Mouse (Mus musculus) neural tube, embryonic 13.5 days (tissue): ENCODE measurements around the gene H2-Q6. TPM values are rescaled to one million over a fixed set of nuclear protein-coding genes. Genes with fewer than 3 reads are reported as not detected.
"Not testable (repeated sequence)": the region's sequence is repeated elsewhere in the genome, so short reads cannot be mapped to it uniquely, and the experiment has no call there.

ENCODE experiments used
- ATAC-seq: fragments of 200-750 bp; cut with Nextera tagmentation; 2 replicates; pipeline ENCODE4 v1.8.0; 2017; ENCODE audit warnings: low read depth, mild to moderate bottlenecking, moderate TSS enrichment, moderate library complexity
- H3K27ac ChIP-seq: fragments of 300-500 bp; sonication (generic); replicated peaks from 2 replicates; pipeline ENCODE4 v1.5.1; 2015; ENCODE audit warnings: moderate library complexity, mild to moderate bottlenecking, inconsistent platforms
- H3K27me3 ChIP-seq: fragments of 300-500 bp; sonication (generic); 2 replicates; pipeline ENCODE4 v1.6.1; 2015; ENCODE audit warnings: mild to moderate bottlenecking, inconsistent platforms
- H3K36me3 ChIP-seq: fragments of 300-500 bp; sonication (generic); 2 replicates; pipeline ENCODE4 v1.6.1; 2015; ENCODE audit warnings: mild to moderate bottlenecking, inconsistent platforms
- H3K4me1 ChIP-seq: fragments of 300-500 bp; sonication (generic); replicated peaks from 2 replicates; pipeline ENCODE4 v1.6.1; 2015; ENCODE audit warnings: inconsistent platforms
- H3K4me2 ChIP-seq: fragments of 300-500 bp; sonication (generic); 2 replicates; pipeline ENCODE4 v1.6.1; 2015; ENCODE audit warnings: inconsistent platforms, mild to moderate bottlenecking, moderate library complexity
- H3K4me3 ChIP-seq: fragments of 300-500 bp; sonication (generic); 2 replicates; pipeline ENCODE4 v1.5.1; 2015; ENCODE audit warnings: mild to moderate bottlenecking, inconsistent platforms
- H3K9ac ChIP-seq: fragments of 300-500 bp; sonication (generic); 2 replicates; pipeline ENCODE4 v1.6.1; 2015; ENCODE audit warnings: moderate library complexity, mild to moderate bottlenecking, inconsistent platforms
- H3K9me3 ChIP-seq: fragments of 300-500 bp; sonication (generic); 2 replicates; pipeline ENCODE4 v1.6.1; 2016; ENCODE audit warnings: inconsistent platforms
- WGBS: fragments of 180-500 bp; shearing (Covaris S2); methylation state at CpG from one replicate; pipeline ENCODE4 v1.1.7; 2015; 5-methylcytosine and 5-hydroxymethylcytosine counted together
- polyA plus RNA-seq: library from polyadenylated mRNA; unstranded; fragments of >200 nt; fragmentation: Nextera tagmentation; extraction: Ambion mirVana; gene quantifications from 2 replicates; pipeline ENCODE4 v1.2.1, GENCODE M21; 2015

The H2-Q6 gene
- polyA plus RNA-seq, 1 experiment from 2014 or later: 0.42 TPM

GRCm38 (mm10) chr17:35420206-35420810, 4.3 kb upstream of the H2-Q6 start:
- not testable (repeated sequence) for H3K36me3 ChIP-seq, H3K9me3 ChIP-seq, ATAC-seq, H3K4me3 ChIP-seq, H3K4me2 ChIP-seq, H3K4me1 ChIP-seq, H3K27ac ChIP-seq, H3K9ac ChIP-seq
- peaks cover 28% of the 10 kb centered on the region for H3K27me3 ChIP-seq
- WGBS: 18% methylated on average over 11 of the region's 11 CpGs

- ATAC-seq: not testable (repeated sequence)
- WGBS: 95% methylated on average over 4 of the region's 4 CpGs
Observed at GRCm38 (mm10) chr17:35421331-35421730, 3.3 kb upstream of the H2-Q6 start.

DNA sequence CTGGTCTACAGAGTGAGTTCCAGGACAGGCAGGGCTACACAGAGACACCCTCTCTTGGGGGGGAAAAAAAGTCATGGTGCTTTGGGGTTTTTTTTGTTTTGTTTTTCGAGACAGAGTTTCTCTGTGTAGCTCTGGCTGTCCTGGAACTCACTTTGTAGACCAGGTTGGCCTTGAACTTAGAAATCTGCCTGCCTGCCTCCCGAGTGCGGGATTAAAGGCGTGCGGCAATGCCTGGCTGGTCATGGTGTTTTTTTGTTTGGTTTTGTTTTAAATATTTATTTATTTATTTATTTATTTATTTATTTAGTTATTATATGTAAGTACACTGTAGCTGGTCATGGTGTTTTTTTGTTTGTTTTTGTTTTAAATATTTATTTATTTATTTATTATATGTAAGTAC, 2.3 kb upstream of the H2-Q6 start:
- not testable (repeated sequence) for ATAC-seq, H3K9me3 ChIP-seq, H3K4me2 ChIP-seq, H3K27ac ChIP-seq, H3K9ac ChIP-seq, H3K36me3 ChIP-seq, H3K4me3 ChIP-seq
- peaks cover 11% of the 10 kb centered on the region; the same call in 1 of the 2 replicates for H3K4me1 ChIP-seq
- WGBS: 91% methylated on average over 5 of the region's 5 CpGs
- H3K27me3 ChIP-seq: peaks cover 40% of the 10 kb centered on the region

More at GRCm38 (mm10) chr17:35421331-35421730, 3.3 kb upstream of the H2-Q6 start:
- peaks cover 38% of the 10 kb centered on the region for H3K27me3 ChIP-seq
- H3K27ac ChIP-seq, H3K9me3 ChIP-seq, H3K4me3 ChIP-seq, H3K9ac ChIP-seq, H3K4me2 ChIP-seq, H3K36me3 ChIP-seq: not testable (repeated sequence)
- H3K4me1 ChIP-seq: peaks cover 11% of the 10 kb centered on the region; the same call in 1 of the 2 replicates

DNA sequence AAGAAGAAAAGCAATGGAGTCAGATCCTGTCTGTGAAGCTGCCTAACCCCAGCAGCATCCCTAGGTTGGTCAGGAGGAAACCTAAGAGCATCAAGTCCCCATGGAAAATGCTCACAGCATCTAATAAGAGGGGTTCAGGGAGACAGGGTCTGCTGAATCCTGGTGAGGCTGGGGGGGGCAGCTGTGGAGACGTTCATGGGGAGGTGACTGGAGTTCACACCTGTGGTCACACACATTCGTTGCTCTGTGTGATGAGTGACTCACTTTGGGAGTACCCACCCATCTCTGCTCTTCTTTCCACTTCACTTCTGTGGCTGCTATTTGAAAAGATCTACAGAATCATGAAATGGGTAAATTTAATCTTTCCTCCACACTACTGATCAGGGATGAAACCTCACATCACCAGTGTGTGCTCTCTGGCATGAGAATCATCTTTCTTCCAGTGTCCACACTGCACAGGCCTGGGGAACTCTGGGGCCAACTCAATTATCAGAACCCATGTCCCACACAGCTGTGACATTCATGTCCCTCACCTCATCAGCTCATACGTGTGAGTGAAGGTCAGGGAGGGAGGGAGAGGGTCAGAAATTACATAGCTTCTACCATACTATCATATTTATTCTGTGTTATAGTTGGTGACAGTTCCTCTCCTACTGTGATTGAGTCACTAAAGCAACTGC, 1.4 kb upstream of the H2-Q6 start:
- H3K27me3 ChIP-seq: peaks cover 40% of the 10 kb centered on the region
- WGBS: 78% methylated on average over 3 of the region's 3 CpGs

DNA sequence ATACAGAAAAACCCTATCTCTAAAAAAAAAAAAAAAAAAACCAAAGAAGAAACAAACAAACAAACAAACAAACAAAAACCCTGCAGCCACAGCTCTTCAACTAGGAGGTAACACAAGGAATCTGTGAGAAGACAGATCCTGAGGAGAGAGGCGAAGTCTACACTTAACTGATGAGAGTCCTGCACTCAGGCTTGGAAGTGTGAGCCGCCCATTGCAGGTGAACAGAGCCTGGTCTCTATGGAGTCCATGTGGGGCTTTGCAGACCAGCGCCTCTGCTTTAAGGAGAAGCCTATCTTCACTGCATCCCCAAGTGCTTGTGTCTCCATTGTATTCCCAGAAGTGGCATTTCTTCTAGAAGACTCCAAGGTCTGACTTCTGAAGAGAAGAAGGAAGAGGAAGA, 544 bp upstream of the H2-Q6 start:
- not testable (repeated sequence) for H3K4me2 ChIP-seq, H3K9me3 ChIP-seq, H3K9ac ChIP-seq, H3K4me3 ChIP-seq, ATAC-seq, H3K27ac ChIP-seq, H3K36me3 ChIP-seq
- 91% methylated on average over 3 of the region's 3 CpGs for WGBS
- peaks cover 40% of the 10 kb centered on the region for H3K27me3 ChIP-seq
- H3K4me1 ChIP-seq: peaks cover 11% of the 10 kb centered on the region; the same call in 1 of the 2 replicates

More for the DNA sequence above, 1.4 kb upstream of the H2-Q6 start:
- H3K9ac ChIP-seq, ATAC-seq, H3K27ac ChIP-seq, H3K9me3 ChIP-seq, H3K4me3 ChIP-seq, H3K36me3 ChIP-seq, H3K4me2 ChIP-seq: not testable (repeated sequence)
- H3K4me1 ChIP-seq: peaks cover 11% of the 10 kb centered on the region; the same call in 1 of the 2 replicates

- peak overlapping the region; percentile 57 for H3K4me2 ChIP-seq
Observed at GRCm38 (mm10) chr17:35425474-35425873, 824 bp downstream of the H2-Q6 start.

DNA sequence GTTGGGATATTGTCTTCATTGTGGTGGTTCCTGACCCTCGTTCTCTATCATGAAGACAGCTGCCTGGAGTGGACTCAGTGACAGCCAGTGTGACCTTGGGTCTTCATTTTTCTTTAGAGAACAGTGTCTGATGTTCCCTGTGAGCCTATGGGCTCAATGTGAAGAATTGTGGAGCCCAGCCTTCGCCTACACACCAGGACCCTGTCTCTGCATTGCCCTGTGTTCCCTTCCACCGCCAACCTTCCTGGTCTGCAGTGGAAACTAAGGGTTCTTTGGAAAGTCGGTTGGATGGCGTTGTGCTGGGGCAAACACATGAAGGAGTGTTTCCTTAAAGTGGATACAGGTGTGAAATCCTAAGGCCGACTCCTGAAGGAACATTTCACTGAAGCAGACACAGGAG, 4.2 kb downstream of the H2-Q6 start:
- not testable (repeated sequence) for H3K4me2 ChIP-seq, ATAC-seq, H3K36me3 ChIP-seq, H3K9ac ChIP-seq, H3K4me3 ChIP-seq, H3K27ac ChIP-seq, H3K9me3 ChIP-seq
- WGBS: 87% methylated on average over 6 of the region's 6 CpGs
- H3K27me3 ChIP-seq: peaks cover 24% of the 10 kb centered on the region
- peaks cover 11% of the 10 kb centered on the region; the same call in 1 of the 2 replicates for H3K4me1 ChIP-seq

More at GRCm38 (mm10) chr17:35425474-35425873, 824 bp downstream of the H2-Q6 start:
- Histone ChIP-seq H3K27me3 (peaks cover 36% of the 10 kb centered on the region), H3K9ac (0 out of 2 replicates have a peak overlapping the region, but pooled peaks have one; percentile 44), H3K4me1 (peaks cover 11% of the 10 kb centered on the region; the same call in 1 of the 2 replicates), H3K4me3 (peak overlapping the region; percentile 33)
- not testable (repeated sequence) for H3K9me3 ChIP-seq, H3K36me3 ChIP-seq, H3K27ac ChIP-seq
- 19% methylated on average over 28 of the region's 28 CpGs for WGBS
- ATAC-seq: peak; percentile 27; the same call in 1 of the 2 replicates

GRCm38 (mm10) chr17:35430671-35431070, 6.0 kb downstream of the H2-Q6 start:
- H3K4me1 ChIP-seq, H3K4me2 ChIP-seq, ATAC-seq, H3K27ac ChIP-seq, H3K4me3 ChIP-seq, H3K27me3 ChIP-seq, H3K36me3 ChIP-seq, H3K9ac ChIP-seq, H3K9me3 ChIP-seq: not testable (repeated sequence)
- WGBS: 91% methylated on average over 6 of the region's 6 CpGs

DNA sequence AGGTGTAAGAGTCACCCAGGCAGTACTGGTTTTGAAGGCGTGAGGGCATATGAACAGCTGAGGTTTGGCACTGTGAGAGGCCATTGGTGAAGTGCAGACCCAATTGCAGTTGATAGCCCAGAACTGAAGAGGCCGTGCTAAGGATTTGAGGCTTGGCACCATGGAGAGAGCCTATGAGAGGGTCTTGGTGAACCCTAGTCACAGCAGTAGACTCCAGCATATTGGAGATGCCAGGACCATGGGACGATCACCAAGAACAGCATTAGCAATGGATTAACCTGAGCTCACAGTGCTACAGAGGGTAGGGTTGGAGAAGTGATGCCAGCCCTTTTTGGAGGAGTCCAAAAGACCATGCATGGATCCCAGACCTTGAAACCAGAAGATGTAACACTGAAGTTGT, 7.5 kb downstream of the H2-Q6 start:
- not testable (repeated sequence) for H3K4me1 ChIP-seq, H3K27me3 ChIP-seq, H3K4me3 ChIP-seq, H3K27ac ChIP-seq, H3K4me2 ChIP-seq, H3K36me3 ChIP-seq, H3K9ac ChIP-seq, H3K9me3 ChIP-seq, ATAC-seq
- 80% methylated on average over 3 of the region's 3 CpGs for WGBS

DNA sequence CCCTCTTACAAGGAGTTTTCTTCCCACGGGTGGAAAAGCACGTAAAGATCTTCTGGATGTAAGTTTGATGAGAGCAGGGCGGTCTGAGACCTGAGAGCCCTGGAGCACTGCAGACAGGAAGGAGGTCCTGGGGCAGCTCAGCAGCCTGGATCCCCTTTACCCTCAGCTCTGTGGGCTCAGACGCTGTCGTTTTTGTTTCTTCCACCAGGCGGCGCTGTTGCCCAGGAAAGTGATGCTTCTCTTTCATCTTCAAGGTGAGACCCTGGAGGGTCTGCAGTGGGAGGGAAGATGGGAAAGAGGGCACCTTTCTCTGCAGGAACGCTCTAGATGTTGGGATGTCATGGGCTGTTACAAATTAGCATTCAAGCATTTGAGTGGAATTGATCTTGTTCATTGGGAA, 10.2 kb downstream of the H2-Q6 start:
- WGBS: 8% methylated on average over 8 of the region's 8 CpGs
- not testable (repeated sequence) for ATAC-seq

GRCm38 (mm10) chr17:35435577-35435976, 10.9 kb downstream of the H2-Q6 start:
- 76% methylated on average over 3 of the region's 3 CpGs for WGBS

More for the DNA sequence above, 10.2 kb downstream of the H2-Q6 start:
- not testable (repeated sequence) for H3K9me3 ChIP-seq, H3K4me1 ChIP-seq, H3K27me3 ChIP-seq, H3K36me3 ChIP-seq, H3K4me2 ChIP-seq, H3K9ac ChIP-seq, H3K27ac ChIP-seq, H3K4me3 ChIP-seq

GRCm38 (mm10) chr17:35437386-35437936, 12.8 kb downstream of the H2-Q6 start:
- not testable (repeated sequence) for H3K36me3 ChIP-seq, H3K27ac ChIP-seq, ATAC-seq, H3K4me3 ChIP-seq, H3K27me3 ChIP-seq, H3K9ac ChIP-seq, H3K9me3 ChIP-seq, H3K4me1 ChIP-seq, H3K4me2 ChIP-seq
- 71% methylated on average over 1 of the region's 1 CpGs for WGBS

More at GRCm38 (mm10) chr17:35435577-35435976, 10.9 kb downstream of the H2-Q6 start:
- H3K27ac ChIP-seq, H3K4me2 ChIP-seq, H3K4me3 ChIP-seq, H3K36me3 ChIP-seq, ATAC-seq, H3K27me3 ChIP-seq, H3K9me3 ChIP-seq, H3K9ac ChIP-seq, H3K4me1 ChIP-seq: not testable (repeated sequence)
